Mouse (Mus musculus): ENCODE measurements around the gene Znrf1. TPM values are rescaled to one million over a fixed set of nuclear protein-coding genes. Genes with fewer than 3 reads are reported as not detected.

Gene Znrf1
- total and polyA plus RNA-seq, 3 experiments, result 9.3 to 21.2 (median 9.5) TPM

DNA sequence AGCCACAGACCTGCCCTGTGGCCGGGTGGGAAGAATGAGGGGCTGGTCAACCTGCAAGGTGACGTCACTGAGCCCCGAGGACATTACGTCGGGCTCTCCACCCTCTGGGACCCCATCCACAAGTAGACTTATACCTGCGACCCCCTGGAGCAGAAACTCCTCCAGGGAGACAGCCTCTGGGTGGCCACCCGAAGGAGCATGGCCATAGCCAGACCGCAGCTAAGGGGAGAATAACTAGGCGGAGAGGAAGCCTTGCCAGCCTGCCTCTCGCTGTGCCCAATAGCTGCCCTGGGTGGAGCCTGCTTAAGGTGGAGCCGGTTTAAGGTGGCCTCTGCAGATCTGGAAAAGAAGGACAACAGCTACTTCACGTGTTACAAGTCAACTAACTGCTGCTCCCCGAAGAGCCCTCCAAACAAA, 94.2 kb downstream of the Znrf1 start, which contains the start of gene Ldhd:
Ldhd (minus strand) TSS at position 270 of the 417 bp plus-strand sequence.
- dilution Hi-C loops (cut with MboI; ENCODE audit: extremely low pct_ligation_motif_present, extremely low pct_unique_long_range_greater_than_20kb, low sequenced_read_pairs), result no loop called here
- Histone ChIP-seq H3K9me3 (replicated peaks; ENCODE audit: low read length) (peaks cover 7% of the 10 kb centered on the region), H3K9ac (ENCODE audit: insufficient read depth, low read depth) (no peak within 1 kb of the TSS), H3K36me3 (replicated peaks in 1 of 2; ENCODE audit: control insufficient read depth in 1 of 2, insufficient read depth in 1 of 2, low read length in 1 of 2) (no peaks in the 10 kb centered on the region), H3K4me2 (ENCODE audit: insufficient read depth, low read depth, poor library complexity, severe bottlenecking) (no peak within 1 kb of the TSS), H3K27ac (ENCODE audit: insufficient read depth, low read depth) (no peak within 1 kb of the TSS), H3K4me1 (ENCODE audit: control insufficient read depth in 1 of 2, insufficient read depth in 2 of 2) (peaks cover 0 to 12% of the 10 kb centered on the region in 2 experiments; a peak in 2 of 4 replicates), H3K27me3 (replicated peaks) (no peaks in the 10 kb centered on the region), H3K4me3 (replicated peaks in 1 of 3; ENCODE audit: low read depth in 2 of 3, low read length in 2 of 3, poor library complexity in 1 of 3) (no peak within 1 kb of the TSS), H3K79me2 (replicated peaks; ENCODE audit: control insufficient read depth, extremely low read depth, insufficient read depth, poor library complexity, severe bottlenecking) (no peaks in the 10 kb centered on the region)
- no peak for DNase-seq (ENCODE audit: extremely low read depth)
- in situ Hi-C loops (cut with MboI; ENCODE audit: low pct_ligation_motif_present, low pct_unique_long_range_greater_than_20kb, low sequenced_read_pairs), result no loop called here
- TF ChIP-seq ZKSCAN1 (IDR thresholded peaks at IDR 0.05; ENCODE audit: borderline replicate concordance, low read depth, low read length) (no peak), GABPA (IDR thresholded peaks at IDR 0.05; ENCODE audit: insufficient replicate concordance, low read depth, low read length) (no peak), RCOR1 (conservative IDR thresholded peaks at IDR 0.05; ENCODE audit: low read depth, low read length) (no peak), UBTF (IDR thresholded peaks at IDR 0.05; ENCODE audit: low read depth, low read length) (no peak), USF1 (IDR thresholded peaks at IDR 0.05; ENCODE audit: low read depth, low read length) (no peak), JUN (IDR thresholded peaks at IDR 0.05; ENCODE audit: insufficient read depth, low read depth, low read length) (no peak), KAT2A (IDR thresholded peaks at IDR 0.05; ENCODE audit: insufficient replicate concordance, low read length) (no peak), TBP (conservative IDR thresholded peaks at IDR 0.05; ENCODE audit: low read depth, low read length) (no peak), IRF4 (IDR thresholded peaks at IDR 0.05; ENCODE audit: low read depth, low read length) (no peak), ETS1 (conservative IDR thresholded peaks at IDR 0.05; ENCODE audit: low read depth, low read length) (no peak), CHD2 (IDR thresholded peaks at IDR 0.05; ENCODE audit: low read length) (no peak), TCF12 (IDR thresholded peaks at IDR 0.05; ENCODE audit: low read depth, low read length) (no peak), NELFE (IDR thresholded peaks at IDR 0.05; ENCODE audit: low read depth, low read length) (no peak)

DNA sequence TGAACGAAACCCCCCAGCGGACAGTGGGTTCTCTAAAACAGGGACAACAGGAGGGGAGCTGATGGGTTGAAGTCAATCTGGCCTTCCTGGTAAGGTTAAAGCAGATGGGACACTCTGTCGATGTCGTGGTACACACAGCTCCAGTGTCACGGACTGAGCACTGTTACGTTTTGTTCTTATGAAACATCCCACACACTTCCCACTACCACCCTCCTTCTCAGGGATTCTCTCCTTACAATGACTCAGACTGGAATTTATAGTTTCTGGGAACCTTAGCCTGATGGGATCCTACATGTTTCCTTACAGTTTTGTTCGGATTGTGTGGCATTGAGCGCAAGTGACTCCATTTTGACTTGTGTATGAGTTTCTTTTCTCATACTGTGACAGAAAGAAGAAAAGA, 95.7 kb downstream of the Znrf1 start:
- in situ Hi-C loops (cut with MboI; ENCODE audit: low pct_ligation_motif_present, low pct_unique_long_range_greater_than_20kb, low sequenced_read_pairs) (no loop called here), dilution Hi-C loops (cut with MboI; ENCODE audit: extremely low pct_ligation_motif_present, extremely low pct_unique_long_range_greater_than_20kb, low sequenced_read_pairs) (no loop called here)
- no peaks in the 10 kb centered on the region for H3K79me2 ChIP-seq (replicated peaks; ENCODE audit: control insufficient read depth, extremely low read depth, insufficient read depth, poor library complexity, severe bottlenecking)
- no peak overlapping the region for H3K4me2 ChIP-seq (ENCODE audit: insufficient read depth, low read depth, poor library complexity, severe bottlenecking)
- H3K9ac ChIP-seq (ENCODE audit: insufficient read depth, low read depth), result no peak overlapping the region
- H3K4me3 ChIP-seq (replicated peaks in 1 of 3; ENCODE audit: low read depth in 2 of 3, low read length in 2 of 3, poor library complexity in 1 of 3), result no peak overlapping the region
- H3K27me3 ChIP-seq (replicated peaks), result no peaks in the 10 kb centered on the region
- H3K9me3 ChIP-seq (replicated peaks; ENCODE audit: low read length), result peaks cover 7% of the 10 kb centered on the region
- no peaks in the 10 kb centered on the region for H3K36me3 ChIP-seq (replicated peaks in 1 of 2; ENCODE audit: control insufficient read depth in 1 of 2, insufficient read depth in 1 of 2, low read length in 1 of 2)
- no peak for TF ChIP-seq ZMIZ1 (IDR thresholded peaks at IDR 0.05; ENCODE audit: low read depth, low read length)
- no peak for TF ChIP-seq ZKSCAN1 (IDR thresholded peaks at IDR 0.05; ENCODE audit: borderline replicate concordance, low read depth, low read length)
- TF ChIP-seq EP300 (IDR thresholded peaks at IDR 0.05; ENCODE audit: low read length), result no peak
- no peak for TF ChIP-seq UBTF (IDR thresholded peaks at IDR 0.05; ENCODE audit: low read depth, low read length)
- TF ChIP-seq CTCF (conservative IDR thresholded peaks at IDR 0.05 in 1 of 2, IDR thresholded peaks at IDR 0.05 in 1 of 2; ENCODE audit: low read depth in 2 of 2, low read length in 2 of 2), result no peak
- no peak for TF ChIP-seq MYC (IDR thresholded peaks at IDR 0.05; ENCODE audit: low read depth, low read length)
- TF ChIP-seq SMC3 (IDR thresholded peaks at IDR 0.05; ENCODE audit: low read depth, low read length), result no peak
- no peak for TF ChIP-seq ETS1 (conservative IDR thresholded peaks at IDR 0.05; ENCODE audit: low read depth, low read length)
- TF ChIP-seq ZC3H11A (IDR thresholded peaks at IDR 0.05; ENCODE audit: low read depth, low read length), result no peak
- TF ChIP-seq GABPA (IDR thresholded peaks at IDR 0.05; ENCODE audit: insufficient replicate concordance, low read depth, low read length), result no peak
- no peak for TF ChIP-seq POLR2A (IDR thresholded peaks at IDR 0.05; ENCODE audit: low read depth, low read length)
- TF ChIP-seq TBP (conservative IDR thresholded peaks at IDR 0.05; ENCODE audit: low read depth, low read length), result no peak
- TF ChIP-seq CHD2 (IDR thresholded peaks at IDR 0.05; ENCODE audit: low read length), result no peak
- no peak for TF ChIP-seq ZNF384 (IDR thresholded peaks at IDR 0.05; ENCODE audit: low read depth, low read length)
- no peak for TF ChIP-seq USF2 (conservative IDR thresholded peaks at IDR 0.05; ENCODE audit: low read depth, low read length)
- no peak for TF ChIP-seq SIN3A (IDR thresholded peaks at IDR 0.05; ENCODE audit: low read length)
- no peak for TF ChIP-seq RAD21 (IDR thresholded peaks at IDR 0.05; ENCODE audit: low read depth, low read length)
- TF ChIP-seq MAX (IDR thresholded peaks at IDR 0.05; ENCODE audit: low read length), result no peak
- peaks cover 0 to 7% of the 10 kb centered on the region in 2 experiments; a peak in 2 of 4 replicates for H3K4me1 ChIP-seq (ENCODE audit: control insufficient read depth in 1 of 2, insufficient read depth in 2 of 2)
- no peak overlapping the region for H3K27ac ChIP-seq (ENCODE audit: insufficient read depth, low read depth)
- no peak for DNase-seq (ENCODE audit: extremely low read depth)
